In genomic region chr12:57542746-57543626, GRCm38 (mm10) we compare ENCODE assay signal across 7 mouse cellular contexts. TPM values are rescaled to one million over a fixed set of nuclear protein-coding genes. Genes with fewer than 3 reads are reported as not detected.
A peak's percentile ranks its signal among the peaks of the same experiment; 100 is the strongest.
DNase-seq lines count a peak whose midpoint lies in the region; ATAC-seq lines count a peak whose summit lies in the region.

No protein-coding gene starts in this region.

- peak overlapping the region; percentile 43 for H3K4me2 ChIP-seq in embryonic facial prominence, embryonic 13.5 days
- H3K4me2 ChIP-seq in midbrain, embryonic 12.5 days (replicated peaks): peak overlapping the region; percentile 45

- 2% methylated on average over 63 of the region's 63 CpGs for WGBS in embryonic facial prominence, embryonic 13.5 days
- WGBS in limb, embryonic 10.5 days: 1% methylated on average over 58 of the region's 63 CpGs
- WGBS in midbrain, embryonic 12.5 days: under 1% methylated on average over 62 of the region's 63 CpGs

- peaks cover 36% of the 10 kb centered on the region for H3K4me1 ChIP-seq in embryonic facial prominence, embryonic 13.5 days
- H3K4me1 ChIP-seq in limb, embryonic 10.5 days: peaks cover 45% of the 10 kb centered on the region
- peaks cover 35% of the 10 kb centered on the region for H3K4me1 ChIP-seq in midbrain, embryonic 12.5 days

- H3K27me3 ChIP-seq in embryonic facial prominence, embryonic 13.5 days: peaks cover 96% of the 10 kb centered on the region
- peaks cover 100% of the 10 kb centered on the region for H3K27me3 ChIP-seq in limb, embryonic 10.5 days (ENCODE audit: low read depth, poor library complexity, severe bottlenecking)
- H3K27me3 ChIP-seq in midbrain, embryonic 12.5 days: peaks cover 85% of the 10 kb centered on the region

- H3K36me3 ChIP-seq in embryonic facial prominence, embryonic 13.5 days: no peaks in the 10 kb centered on the region
- H3K36me3 ChIP-seq in limb, embryonic 10.5 days: no peaks in the 10 kb centered on the region
- H3K36me3 ChIP-seq in midbrain, embryonic 12.5 days: no peaks in the 10 kb centered on the region

- peak overlapping the region; percentile 36 for H3K9ac ChIP-seq in embryonic facial prominence, embryonic 13.5 days
- peak overlapping the region; percentile 49 for H3K9ac ChIP-seq in midbrain, embryonic 12.5 days (replicated peaks)

- H3K9me3 ChIP-seq in embryonic facial prominence, embryonic 13.5 days: no peaks in the 10 kb centered on the region
- H3K9me3 ChIP-seq in limb, embryonic 10.5 days (replicated peaks): no peaks in the 10 kb centered on the region
- no peaks in the 10 kb centered on the region for H3K9me3 ChIP-seq in midbrain, embryonic 12.5 days

- DNase-seq in ZHBTc4 (ENCODE audit: low read depth, low spot score): peak; percentile 66
- peak; percentile 66 for DNase-seq in limb, embryonic 10.5 days (ENCODE audit: low spot score)
- DNase-seq in right cerebral cortex, postnatal 25 days: no peak
- DNase-seq in cerebellum, adult 9-11 months: no peak
- no peak for DNase-seq in Muller cell, postnatal 12 days (ENCODE audit: inconsistent ontology term)

- no peak for ATAC-seq in embryonic facial prominence, embryonic 13.5 days (ENCODE audit: insufficient number of reproducible peaks, insufficient read depth, low FRiP score, low TSS enrichment, low read depth)
- no peak for ATAC-seq in midbrain, embryonic 12.5 days (ENCODE audit: low FRiP score, low read depth)

- no peak overlapping the region for H3K27ac ChIP-seq in embryonic facial prominence, embryonic 13.5 days
- H3K27ac ChIP-seq in limb, embryonic 10.5 days: no peak overlapping the region; the same call in 1 of the 2 replicates
- peak overlapping the region; percentile 61 for H3K27ac ChIP-seq in midbrain, embryonic 12.5 days (replicated peaks)

- H3K4me3 ChIP-seq in embryonic facial prominence, embryonic 13.5 days: peak overlapping the region; percentile 27
- H3K4me3 ChIP-seq in limb, embryonic 10.5 days: peak overlapping the region; percentile 35
- H3K4me3 ChIP-seq in midbrain, embryonic 12.5 days: peak overlapping the region; percentile 34

RNA-seq across cellular contexts. Expression of gene Foxa1, which starts 3.7 kb away (rescaled TPM):
- polyA plus RNA-seq in embryonic facial prominence, embryonic 13.5 days (2015; fragmentation: Nextera tagmentation; extraction: Ambion mirVana): 0.96 and 2.7 TPM in 2 replicates
- 0.08 TPM in 1 of 2 replicates, not detected in the other for polyA plus RNA-seq in limb, embryonic 10.5 days (2016; fragmentation: Nextera tagmentation; extraction: Ambion mirVana)
- 3.8 and 4.2 TPM in 2 replicates for polyA plus RNA-seq in midbrain, embryonic 12.5 days (2016; fragmentation: Nextera tagmentation; extraction: Ambion mirVana)

RNA-seq across cellular contexts. Expression of gene Ttc6, which starts 20.9 kb away (rescaled TPM):
- polyA plus RNA-seq in embryonic facial prominence, embryonic 13.5 days (2015; fragmentation: Nextera tagmentation; extraction: Ambion mirVana): 0.80 and 1.2 TPM in 2 replicates
- polyA plus RNA-seq in limb, embryonic 10.5 days (2016; fragmentation: Nextera tagmentation; extraction: Ambion mirVana): 0.04 and 0.05 TPM in 2 replicates
- polyA plus RNA-seq in midbrain, embryonic 12.5 days (2016; fragmentation: Nextera tagmentation; extraction: Ambion mirVana): 2.0 and 3.6 TPM in 2 replicates

Comparison
In these comparisons a context has a peak if more than half of its experiments do, and no peak if none do; other contexts are left out.
1. DNase-seq: peak in ZHBTc4 (single experiment) and limb, embryonic 10.5 days (single experiment); none in right cerebral cortex, postnatal 25 days (single experiment), cerebellum, adult 9-11 months (single experiment) and Muller cell, postnatal 12 days (single experiment).
2. Peak in every context shown above with its lines, with median percentiles within 50 percentile points of each other: H3K4me3 ChIP-seq.